Mouse (Mus musculus): ENCODE data around the gene Fau. TPM values are rescaled to one million over a fixed set of nuclear protein-coding genes. Genes with fewer than 3 reads are reported as not detected.

Fau gene
- 1,297 and 1,312 TPM in 2 replicates for polyA plus RNA-seq (2015; fragmentation: Nextera tagmentation; extraction: Ambion mirVana)

DNA sequence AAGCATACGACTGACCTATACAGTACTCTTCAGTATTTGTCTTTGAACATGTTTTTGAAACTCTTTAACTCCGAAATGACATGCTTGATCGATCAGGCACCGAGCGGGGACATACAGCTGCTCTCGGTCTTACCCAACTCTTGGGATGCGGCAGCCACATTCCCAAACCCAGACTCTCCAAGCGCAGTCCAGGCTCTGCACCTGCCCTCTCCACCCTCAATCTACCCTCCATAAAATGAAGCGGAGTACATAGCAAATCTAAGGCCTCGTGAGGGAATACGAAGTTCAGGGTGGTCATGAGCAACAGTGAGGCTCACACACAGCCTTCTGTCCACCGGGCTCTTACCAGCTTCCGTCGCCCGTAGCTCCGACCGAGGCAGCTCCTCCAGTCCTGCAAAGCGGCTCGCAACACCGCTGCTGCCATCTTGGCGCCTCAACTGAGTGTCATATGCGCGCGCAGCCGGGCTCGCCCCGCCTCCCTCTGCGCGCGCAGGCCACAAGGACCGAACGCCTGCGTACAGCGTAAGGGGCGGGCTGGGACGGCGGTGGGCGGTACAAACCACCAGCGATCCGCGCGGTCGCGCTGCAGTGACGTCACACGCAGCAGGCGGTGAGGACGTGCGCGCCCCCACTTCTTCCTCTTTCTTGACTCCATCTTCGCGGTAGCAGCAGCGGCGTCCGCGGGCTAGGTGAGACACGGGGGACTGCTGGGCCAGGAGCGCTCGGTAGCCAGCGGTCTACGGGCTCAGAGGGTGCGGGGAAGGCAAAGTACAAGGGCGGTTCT is at the start of gene Fau, which contains the start of gene Mrpl49:
Gene Fau (plus strand): TSS at position 532 of the 784 bp plus-strand sequence.
Gene Mrpl49 (minus strand): TSS at position 473 of the 784 bp plus-strand sequence.
- DNase-seq (ENCODE audit: low spot score) = peak; percentile 99

- no peak for DNase-seq (ENCODE audit: low spot score)
Measured at GRCm38 (mm10) chr19:6009137-6009536, 48.5 kb upstream of the Fau start.

DNA sequence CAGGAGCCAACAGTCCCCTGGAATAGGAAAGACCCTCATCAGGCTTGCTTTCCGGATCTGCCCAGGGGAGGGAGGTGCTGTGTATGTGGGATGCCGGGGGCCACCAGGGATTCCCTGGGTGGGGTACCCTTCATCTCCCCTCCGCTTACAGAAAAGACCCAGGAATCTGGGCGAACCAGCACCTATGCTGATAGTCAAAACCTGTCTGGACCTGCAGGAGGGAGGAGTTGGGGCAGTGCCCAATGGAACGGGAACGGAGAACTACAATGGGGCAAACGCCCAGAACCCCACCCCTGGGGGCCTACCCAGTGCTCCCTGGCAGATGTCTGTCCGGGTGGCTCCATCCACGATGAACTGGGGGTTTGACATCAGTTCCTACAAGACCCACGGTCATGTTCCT is 44.0 kb upstream of the Fau start:
- DNase-seq (ENCODE audit: low spot score) = no peak

- peak; percentile 60 for DNase-seq (ENCODE audit: low spot score)
Measured at GRCm38 (mm10) chr19:6014991-6015510, 42.6 kb upstream of the Fau start.

DNA sequence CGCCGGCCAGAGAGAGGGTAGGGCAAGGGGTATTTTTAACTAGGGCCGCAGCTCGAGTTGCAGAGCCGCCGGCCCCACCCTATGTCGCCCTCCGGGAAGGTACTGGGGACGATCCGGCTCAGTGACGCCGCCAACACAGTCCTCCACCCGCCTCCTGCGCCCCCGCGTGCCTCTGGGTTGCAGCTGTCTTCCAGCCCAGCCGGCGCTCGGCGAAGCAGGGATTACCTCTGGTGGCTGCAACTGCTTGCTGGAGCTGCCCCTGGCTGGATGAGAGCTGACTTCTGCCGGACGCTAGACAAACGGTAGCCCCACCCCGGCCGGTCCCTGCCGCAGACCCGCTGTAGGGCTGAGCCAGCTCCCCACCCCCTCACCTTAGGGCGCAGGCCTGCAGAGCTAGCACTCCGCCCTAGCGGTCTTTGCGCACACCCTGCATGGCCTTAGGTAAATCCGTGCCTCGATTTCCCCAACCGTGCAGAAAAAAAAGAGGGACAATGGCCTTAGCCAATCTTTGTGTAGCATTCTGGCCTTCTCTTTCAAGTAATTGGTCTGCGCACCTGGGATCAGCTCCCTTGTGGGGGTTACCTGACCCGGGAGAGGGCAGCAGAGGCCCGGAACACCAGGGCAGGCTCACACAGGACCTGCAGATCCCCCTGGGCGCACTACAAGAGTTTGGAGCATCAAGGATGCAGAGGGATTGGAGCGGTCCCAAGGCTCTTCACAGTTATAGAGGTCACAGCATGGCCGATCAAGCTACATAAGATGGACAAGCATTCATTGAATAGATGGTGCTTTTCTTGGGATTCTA is 41.9 kb upstream of the Fau start, which contains the start of gene Capn1:
Gene Capn1 (minus strand): TSS at position 387 of the 805 bp plus-strand sequence.
- peak; percentile 80 for DNase-seq (ENCODE audit: low spot score)

GRCm38 (mm10) chr19:6016532-6016931 is 41.1 kb upstream of the Fau start:
- peak; percentile 34 for DNase-seq (ENCODE audit: low spot score)

DNA sequence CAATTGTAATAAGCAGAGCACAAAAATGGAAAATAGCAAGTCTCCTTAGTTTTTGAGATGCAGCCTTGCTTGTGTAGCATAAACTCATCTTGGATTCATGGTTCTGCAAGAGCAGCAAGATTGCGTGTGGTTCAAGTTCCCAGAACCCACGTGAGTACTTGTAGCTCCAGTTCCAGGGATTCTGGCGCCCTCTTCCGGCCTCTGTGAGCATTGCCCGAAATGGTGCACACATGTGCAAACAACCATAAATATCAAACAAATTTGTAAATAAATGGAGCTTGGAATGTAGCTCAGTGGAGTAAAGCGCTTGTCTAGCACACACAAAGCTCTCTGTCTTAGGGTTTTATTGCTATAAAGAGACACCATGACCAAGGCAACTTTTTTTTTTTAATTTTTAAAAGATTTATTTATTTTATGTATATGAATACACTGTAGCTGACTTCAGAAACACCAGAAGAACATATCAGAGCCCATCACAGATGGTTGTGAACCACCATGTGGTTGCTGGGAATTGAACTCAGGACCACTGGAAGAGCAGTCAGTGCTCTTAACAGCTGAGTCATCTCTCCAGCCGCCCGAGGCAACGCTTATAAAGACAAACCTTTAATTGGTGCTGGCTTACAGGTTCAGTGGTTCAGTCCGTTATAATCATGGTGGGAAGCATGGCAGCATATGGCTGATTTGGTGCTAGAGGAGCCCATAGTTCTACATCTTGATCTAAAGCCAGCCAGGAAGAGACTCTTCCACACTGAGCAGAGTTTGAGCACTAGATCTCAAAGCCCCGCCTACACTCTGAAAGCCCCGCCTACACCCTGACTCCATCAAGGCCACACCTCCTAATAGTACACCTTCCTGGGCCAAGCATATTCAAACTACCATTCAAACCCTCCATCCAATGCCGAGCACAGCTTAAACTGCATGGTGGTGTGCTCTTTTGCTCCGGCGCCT is 39.2 kb upstream of the Fau start:
- DNase-seq (ENCODE audit: low spot score) = peak; percentile 87

DNA sequence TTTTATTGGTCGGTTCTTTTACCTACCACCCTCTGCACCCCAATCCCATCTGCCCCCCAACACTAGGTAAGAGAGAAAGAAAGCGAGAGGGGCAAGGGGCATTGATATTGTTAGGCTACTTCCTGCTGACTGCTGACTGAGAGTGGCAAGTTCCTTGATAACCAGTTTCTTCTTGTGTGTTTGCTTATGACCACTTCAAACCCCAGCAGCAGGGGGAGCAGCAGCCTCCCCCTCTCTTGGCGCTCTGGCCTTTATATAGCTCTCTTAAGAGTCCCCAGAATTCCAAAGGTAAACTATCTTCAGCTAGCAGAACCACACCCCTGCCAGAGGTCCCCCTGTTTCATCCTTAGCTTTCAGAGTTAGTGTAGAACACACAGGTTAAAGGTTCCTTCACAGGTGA is 37.4 kb upstream of the Fau start:
- DNase-seq (ENCODE audit: low spot score) = no peak

GRCm38 (mm10) chr19:6023059-6023458 is 34.6 kb upstream of the Fau start:
- no peak for DNase-seq (ENCODE audit: low spot score)

GRCm38 (mm10) chr19:6023930-6024329 is 33.7 kb upstream of the Fau start:
- no peak for DNase-seq (ENCODE audit: low spot score)

DNA sequence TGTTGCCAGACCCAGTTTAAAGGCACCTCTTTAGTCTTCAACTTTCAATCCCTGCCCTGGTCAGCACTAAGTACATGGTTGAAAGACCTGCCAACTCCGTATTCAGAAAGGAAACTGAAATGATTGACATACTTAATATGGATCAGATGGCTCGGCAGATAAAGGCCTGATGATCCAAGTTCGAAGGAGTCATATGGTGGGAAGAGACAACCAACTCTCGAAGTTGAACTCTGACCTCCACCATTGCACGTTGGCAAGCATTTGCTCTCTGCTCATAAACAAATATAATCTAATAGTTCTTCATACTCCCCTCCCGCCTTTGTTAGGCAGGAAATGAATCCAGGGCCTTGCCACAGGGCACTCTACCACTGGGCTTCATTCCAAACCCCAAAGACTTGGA is 28.7 kb upstream of the Fau start:
- no peak for DNase-seq (ENCODE audit: low spot score)

GRCm38 (mm10) chr19:6029426-6029825 is 28.2 kb upstream of the Fau start:
- DNase-seq (ENCODE audit: low spot score) = no peak

GRCm38 (mm10) chr19:6030520-6031280 is 26.9 kb upstream of the Fau start:
- no peak for DNase-seq (ENCODE audit: low spot score)

DNA sequence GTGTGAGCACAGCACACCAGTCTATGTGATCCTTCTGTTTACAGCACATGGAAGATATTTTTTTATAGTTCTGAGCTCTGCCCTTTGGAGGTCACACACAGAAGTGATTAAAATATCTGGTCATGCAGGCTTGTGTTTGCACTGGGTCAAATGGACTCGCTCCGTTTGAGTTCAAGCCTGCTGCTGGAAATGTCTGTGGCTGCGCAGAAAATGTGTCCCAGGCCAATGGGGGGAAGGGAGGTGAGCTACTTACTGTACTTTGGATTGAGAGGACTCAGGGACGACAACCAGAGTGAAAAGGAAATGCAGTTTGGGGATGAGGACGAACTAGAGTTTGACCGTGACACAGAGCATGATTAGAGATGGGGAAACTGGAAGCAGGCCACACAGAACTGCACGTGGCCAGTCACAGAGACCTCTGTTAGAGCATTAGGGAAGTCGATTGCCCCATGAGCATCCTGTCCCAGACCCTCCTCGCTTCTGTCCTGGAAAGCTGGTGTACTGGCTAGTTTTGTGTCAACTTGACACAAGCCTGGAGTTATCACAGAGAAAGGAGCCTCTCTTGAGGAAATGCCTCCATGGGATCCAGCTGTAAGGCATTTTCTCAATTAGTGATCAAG is 21.6 kb upstream of the Fau start:
- DNase-seq (ENCODE audit: low spot score) = no peak

- DNase-seq (ENCODE audit: low spot score) = no peak
Measured at GRCm38 (mm10) chr19:6037695-6038094, 19.9 kb upstream of the Fau start.

- no peak for DNase-seq (ENCODE audit: low spot score)
Measured at GRCm38 (mm10) chr19:6038326-6038725, 19.3 kb upstream of the Fau start.

- no peak for DNase-seq (ENCODE audit: low spot score)
Measured at GRCm38 (mm10) chr19:6040002-6040401, 17.6 kb upstream of the Fau start.

DNA sequence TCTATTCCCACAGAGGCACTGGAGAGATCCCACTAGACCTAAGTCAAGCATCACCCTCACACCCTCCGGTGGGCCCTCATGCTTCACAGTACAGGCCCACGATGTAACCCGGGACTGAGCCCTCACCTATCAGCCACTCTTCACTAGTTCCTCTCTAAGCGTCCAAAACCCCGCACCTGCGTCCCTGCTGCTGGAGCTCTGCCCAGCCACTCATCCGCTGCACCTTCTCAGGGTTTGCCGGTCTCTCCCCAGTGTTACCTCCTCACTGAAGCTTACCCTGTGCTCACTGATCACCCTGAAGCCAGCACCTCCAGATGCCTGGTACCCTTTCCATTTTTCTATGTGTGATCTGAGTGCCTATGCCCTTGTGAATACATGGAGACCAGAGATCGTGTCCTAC is 15.4 kb upstream of the Fau start:
- no peak for DNase-seq (ENCODE audit: low spot score)

DNA sequence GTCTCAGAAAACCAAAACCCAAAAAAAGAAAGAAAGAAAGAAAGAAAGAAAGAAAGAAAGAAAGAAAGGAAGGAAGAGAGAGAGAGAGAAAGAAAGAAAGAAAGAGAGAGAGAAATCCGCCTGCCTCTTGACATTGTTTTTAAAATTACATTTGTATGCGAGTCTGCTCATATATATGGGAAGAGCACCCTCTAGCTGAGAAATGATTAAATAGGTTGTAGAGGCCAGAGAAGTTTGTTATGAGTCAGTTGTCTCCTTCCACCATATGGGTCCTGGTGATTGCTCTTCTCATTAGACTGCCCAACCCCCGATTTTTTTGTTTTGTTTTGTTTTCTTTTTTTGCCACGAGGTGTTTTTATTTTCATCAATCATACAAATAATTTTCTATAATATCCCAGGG is 13.5 kb upstream of the Fau start:
- DNase-seq (ENCODE audit: low spot score) = peak; percentile 54
